Mouse (Mus musculus): ENCODE measurements around the gene S100a6. TPM values are rescaled to one million over a fixed set of nuclear protein-coding genes. Genes with fewer than 3 reads are reported as not detected.

Gene S100a6
- polyA plus RNA-seq, 1 experiment from 2014 or later: 46.9 TPM

DNA sequence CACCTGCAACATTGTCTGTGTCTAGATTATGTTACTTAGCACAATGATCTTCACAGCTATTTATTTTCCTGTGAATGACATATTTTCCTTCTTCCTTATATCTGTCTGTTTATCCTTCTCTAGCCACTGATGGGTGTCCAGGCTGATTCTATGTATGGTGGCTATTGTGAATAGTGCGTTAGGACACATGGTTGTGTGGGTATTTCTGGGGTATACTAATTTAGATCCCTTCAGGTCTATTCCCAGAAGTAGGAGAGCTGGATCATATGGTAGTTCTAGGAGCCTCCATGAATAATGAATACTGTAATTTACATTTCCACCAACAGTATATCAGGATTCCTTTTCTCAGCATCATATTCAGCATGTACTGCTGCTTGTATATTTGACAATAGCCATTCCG lies 37.1 kb downstream of the S100a6 start:
- H3K9ac ChIP-seq: no peak overlapping the region
- DNase-seq (ENCODE audit: low spot score): no peak
- H3K4me1 ChIP-seq (replicated peaks; ENCODE audit: control insufficient read depth, insufficient read depth, low read length): no peaks in the 10 kb centered on the region
- H3K4me3 ChIP-seq (replicated peaks; ENCODE audit: low read length): no peak overlapping the region
- H3K9me3 ChIP-seq (ENCODE audit: control insufficient read depth, low read length): no peaks in the 10 kb centered on the region
- H3K4me2 ChIP-seq (replicated peaks): no peak overlapping the region
- H3K27me3 ChIP-seq (ENCODE audit: control insufficient read depth, insufficient read depth, low read length): no peaks in the 10 kb centered on the region
- no peak for ATAC-seq (ENCODE audit: low FRiP score)
- 82% methylated on average over 2 of the region's 2 CpGs for WGBS
- no peak overlapping the region for H3K27ac ChIP-seq
- no peaks in the 10 kb centered on the region for H3K36me3 ChIP-seq (replicated peaks; ENCODE audit: control insufficient read depth, insufficient read depth)

- no peaks in the 10 kb centered on the region for H3K36me3 ChIP-seq (replicated peaks; ENCODE audit: control insufficient read depth, insufficient read depth)
- H3K27ac ChIP-seq: no peak overlapping the region
- no peak overlapping the region for H3K4me2 ChIP-seq (replicated peaks)
- no peaks in the 10 kb centered on the region for H3K27me3 ChIP-seq (ENCODE audit: control insufficient read depth, insufficient read depth, low read length)
- H3K4me1 ChIP-seq (replicated peaks; ENCODE audit: control insufficient read depth, insufficient read depth, low read length): no peaks in the 10 kb centered on the region
- 39% methylated on average over 5 of the region's 5 CpGs for WGBS
- DNase-seq (ENCODE audit: low spot score) (peak; percentile 94), ATAC-seq (ENCODE audit: low FRiP score) (peak; percentile 80)
- H3K4me3 ChIP-seq (replicated peaks; ENCODE audit: low read length): no peak overlapping the region
- H3K9ac ChIP-seq: no peak overlapping the region
- no peaks in the 10 kb centered on the region for H3K9me3 ChIP-seq (ENCODE audit: control insufficient read depth, low read length)
These were observed 40.3 kb downstream of the S100a6 start for GRCm38 (mm10) chr3:90652878-90653508.

- no peak within 1 kb of the TSS for H3K27ac ChIP-seq
- no peaks in the 10 kb centered on the region for H3K36me3 ChIP-seq (replicated peaks; ENCODE audit: control insufficient read depth, insufficient read depth)
- no peaks in the 10 kb centered on the region for H3K9me3 ChIP-seq (ENCODE audit: control insufficient read depth, low read length)
- H3K4me1 ChIP-seq (replicated peaks; ENCODE audit: control insufficient read depth, insufficient read depth, low read length): no peaks in the 10 kb centered on the region
- H3K9ac ChIP-seq: no peak within 1 kb of the TSS
- H3K4me2 ChIP-seq (replicated peaks): no peak within 1 kb of the TSS
- ATAC-seq (ENCODE audit: low FRiP score) (no peak), DNase-seq (ENCODE audit: low spot score) (no peak)
- H3K4me3 ChIP-seq (replicated peaks; ENCODE audit: low read length): no peak within 1 kb of the TSS
- H3K27me3 ChIP-seq (ENCODE audit: control insufficient read depth, insufficient read depth, low read length): no peaks in the 10 kb centered on the region
These were observed 41.0 kb downstream of the S100a6 start, which contains the start of gene S100a7a for GRCm38 (mm10) chr3:90653717-90654116. Gene S100a7a, plus strand, starts transcription at chr3:90654017.

- Histone ChIP-seq H3K4me3 (replicated peaks; ENCODE audit: low read length) (no peak overlapping the region), H3K9me3 (ENCODE audit: control insufficient read depth, low read length) (no peaks in the 10 kb centered on the region), H3K36me3 (replicated peaks; ENCODE audit: control insufficient read depth, insufficient read depth) (no peaks in the 10 kb centered on the region), H3K27ac (no peak overlapping the region), H3K4me2 (replicated peaks) (no peak overlapping the region), H3K9ac (no peak overlapping the region), H3K4me1 (replicated peaks; ENCODE audit: control insufficient read depth, insufficient read depth, low read length) (no peaks in the 10 kb centered on the region), H3K27me3 (ENCODE audit: control insufficient read depth, insufficient read depth, low read length) (no peaks in the 10 kb centered on the region)
- ATAC-seq (ENCODE audit: low FRiP score) (no peak), DNase-seq (ENCODE audit: low spot score) (no peak)
- 70% methylated on average over 4 of the region's 4 CpGs for WGBS
These were observed 44.7 kb downstream of the S100a6 start for GRCm38 (mm10) chr3:90657405-90657804.

DNA sequence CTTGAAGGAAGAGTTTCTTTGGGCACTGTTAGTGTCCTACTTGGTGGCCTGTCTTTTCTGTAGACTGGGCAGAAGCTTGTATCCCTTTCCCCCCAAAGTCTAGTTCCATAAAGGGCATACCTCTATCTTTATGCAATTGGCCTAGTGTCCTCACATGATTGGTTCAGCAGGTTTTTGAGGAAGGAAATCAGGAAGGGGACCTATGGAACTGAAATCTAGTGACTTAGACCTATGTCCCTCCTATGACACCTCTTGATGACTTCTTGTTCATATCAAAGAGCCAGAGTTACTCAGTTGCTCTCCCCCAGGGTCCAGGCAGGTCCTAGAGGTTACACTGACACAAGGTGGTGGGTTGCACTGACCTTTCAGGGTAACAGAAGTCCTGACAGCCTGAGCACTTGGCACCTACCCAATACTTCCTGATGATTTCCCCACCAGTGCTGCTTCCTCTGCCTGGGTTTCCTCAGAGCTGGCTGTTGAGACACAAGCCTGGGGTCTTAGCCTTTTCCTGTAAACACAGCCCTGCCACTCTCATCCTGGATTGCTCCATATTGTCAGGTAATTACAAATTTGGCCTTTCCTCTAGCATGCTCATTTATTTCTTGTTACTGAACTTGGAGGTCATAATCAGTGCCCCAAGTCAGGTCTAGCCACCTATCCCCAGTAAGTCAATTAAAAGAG lies 46.8 kb downstream of the S100a6 start:
- Histone ChIP-seq H3K27ac (no peak overlapping the region), H3K4me1 (replicated peaks; ENCODE audit: control insufficient read depth, insufficient read depth, low read length) (no peaks in the 10 kb centered on the region), H3K4me2 (replicated peaks) (no peak overlapping the region), H3K9me3 (ENCODE audit: control insufficient read depth, low read length) (no peaks in the 10 kb centered on the region), H3K9ac (no peak overlapping the region), H3K4me3 (replicated peaks; ENCODE audit: low read length) (no peak overlapping the region), H3K36me3 (replicated peaks; ENCODE audit: control insufficient read depth, insufficient read depth) (no peaks in the 10 kb centered on the region), H3K27me3 (ENCODE audit: control insufficient read depth, insufficient read depth, low read length) (no peaks in the 10 kb centered on the region)
- ATAC-seq (ENCODE audit: low FRiP score) (no peak), DNase-seq (ENCODE audit: low spot score) (no peak)

DNA sequence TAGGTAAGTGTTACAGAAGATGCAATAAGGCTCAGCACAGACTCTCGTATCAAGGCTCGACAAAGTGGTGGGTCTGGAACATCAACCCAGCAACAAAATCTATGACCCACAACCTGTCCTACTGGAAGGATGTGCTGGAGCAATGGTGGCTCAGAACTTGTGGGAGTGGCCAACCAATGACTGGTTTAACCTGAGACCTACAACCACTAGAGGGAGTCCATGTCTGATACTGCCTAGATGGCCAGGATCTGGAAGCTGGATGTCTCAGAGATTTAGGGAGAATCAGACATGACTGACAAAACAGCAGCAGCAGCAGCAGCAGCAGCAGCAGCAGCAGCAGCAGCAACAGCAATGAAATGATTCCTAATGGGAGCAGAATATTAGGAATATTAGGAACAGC lies 51.5 kb downstream of the S100a6 start:
- no peak overlapping the region for H3K9ac ChIP-seq
- H3K4me1 ChIP-seq (replicated peaks; ENCODE audit: control insufficient read depth, insufficient read depth, low read length): no peaks in the 10 kb centered on the region
- no peak for DNase-seq (ENCODE audit: low spot score)
- 90% methylated on average over 2 of the region's 2 CpGs for WGBS
- no peaks in the 10 kb centered on the region for H3K36me3 ChIP-seq (replicated peaks; ENCODE audit: control insufficient read depth, insufficient read depth)
- H3K4me2 ChIP-seq (replicated peaks): no peak overlapping the region
- H3K27me3 ChIP-seq (ENCODE audit: control insufficient read depth, insufficient read depth, low read length): no peaks in the 10 kb centered on the region
- no peak for ATAC-seq (ENCODE audit: low FRiP score)
- H3K9me3 ChIP-seq (ENCODE audit: control insufficient read depth, low read length): no peaks in the 10 kb centered on the region
- H3K4me3 ChIP-seq (replicated peaks; ENCODE audit: low read length): no peak overlapping the region
- no peak overlapping the region for H3K27ac ChIP-seq

DNA sequence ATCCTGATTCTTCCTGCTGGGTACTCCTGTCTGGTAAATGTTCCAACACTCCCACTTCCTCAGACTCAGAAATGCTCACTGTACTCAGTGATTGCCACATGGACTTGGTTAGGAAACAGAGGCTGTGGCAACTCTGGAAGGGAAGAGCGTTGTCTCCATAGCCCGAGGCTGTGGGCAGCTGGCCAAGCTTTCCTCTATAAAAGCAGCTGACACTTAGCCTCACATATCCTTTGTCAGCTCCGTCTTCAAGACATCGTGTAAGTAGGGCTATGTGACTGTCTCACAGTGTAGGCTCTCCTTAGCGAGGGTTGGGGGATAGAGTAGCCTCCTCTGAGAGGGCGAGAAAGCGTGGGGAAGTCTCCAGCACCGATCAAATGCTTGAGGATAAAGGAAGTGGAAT lies 56.2 kb downstream of the S100a6 start, which contains the start of gene S100a8:
TSS of gene S100a8 (plus strand) at position 133 of the 400 bp plus-strand sequence.
- Histone ChIP-seq H3K36me3 (replicated peaks; ENCODE audit: control insufficient read depth, insufficient read depth) (no peaks in the 10 kb centered on the region), H3K4me3 (replicated peaks; ENCODE audit: low read length) (no peak within 1 kb of the TSS), H3K9me3 (ENCODE audit: control insufficient read depth, low read length) (no peaks in the 10 kb centered on the region), H3K4me2 (replicated peaks) (no peak within 1 kb of the TSS), H3K27ac (no peak within 1 kb of the TSS), H3K9ac (no peak within 1 kb of the TSS), H3K27me3 (ENCODE audit: control insufficient read depth, insufficient read depth, low read length) (no peaks in the 10 kb centered on the region), H3K4me1 (replicated peaks; ENCODE audit: control insufficient read depth, insufficient read depth, low read length) (no peaks in the 10 kb centered on the region)
- 77% methylated on average over 8 of the region's 8 CpGs for WGBS
- ATAC-seq (ENCODE audit: low FRiP score): no peak
- DNase-seq (ENCODE audit: low spot score): no peak

Other genes with a start within 250 kb of the S100a6 start
- 24.1 and 24.8 TPM in 2 replicates for gene Slc27a3, start 222.9 kb upstream of the S100a6 start, polyA plus RNA-seq (2014; fragmentation: Nextera tagmentation; extraction: Ambion mirVana)
- gene Ints3, start 179.3 kb upstream of the S100a6 start, polyA plus RNA-seq (2014; fragmentation: Nextera tagmentation; extraction: Ambion mirVana): 32.2 and 36.0 TPM in 2 replicates
- 2.8 and 4.0 TPM in 2 replicates for gene Npr1, start 147.0 kb upstream of the S100a6 start, polyA plus RNA-seq (2014; fragmentation: Nextera tagmentation; extraction: Ambion mirVana)
- gene Ilf2, start 136.8 kb upstream of the S100a6 start, polyA plus RNA-seq (2014; fragmentation: Nextera tagmentation; extraction: Ambion mirVana): 228 and 235 TPM in 2 replicates
- gene Snapin, start 121.8 kb upstream of the S100a6 start, polyA plus RNA-seq (2014; fragmentation: Nextera tagmentation; extraction: Ambion mirVana): 86.8 and 94.0 TPM in 2 replicates
- gene Chtop, start 103.4 kb upstream of the S100a6 start, polyA plus RNA-seq (2014; fragmentation: Nextera tagmentation; extraction: Ambion mirVana): 122 and 126 TPM in 2 replicates
- 19.8 TPM in 2 replicates for gene S100a1, start 98.5 kb upstream of the S100a6 start, polyA plus RNA-seq (2014; fragmentation: Nextera tagmentation; extraction: Ambion mirVana)
- gene S100a13, start 98.4 kb upstream of the S100a6 start, polyA plus RNA-seq (2014; fragmentation: Nextera tagmentation; extraction: Ambion mirVana): 11.9 TPM in 2 replicates
- gene S100a14, start 86.0 kb upstream of the S100a6 start, polyA plus RNA-seq (2014; fragmentation: Nextera tagmentation; extraction: Ambion mirVana): not detected in 2 replicates
- 37.8 and 40.3 TPM in 2 replicates for gene S100a16, start 75.6 kb upstream of the S100a6 start, polyA plus RNA-seq (2014; fragmentation: Nextera tagmentation; extraction: Ambion mirVana)
- 2.4 and 3.4 TPM in 2 replicates for gene S100a3, start 52.3 kb upstream of the S100a6 start, polyA plus RNA-seq (2014; fragmentation: Nextera tagmentation; extraction: Ambion mirVana)
- gene S100a2, start 22.6 kb upstream of the S100a6 start, polyA plus RNA-seq (2014; fragmentation: Nextera tagmentation; extraction: Ambion mirVana): not detected in 2 replicates
- not detected in 2 replicates for gene Gm42674, start 11.0 kb upstream of the S100a6 start, polyA plus RNA-seq (2014; fragmentation: Nextera tagmentation; extraction: Ambion mirVana)
- gene S100a4, start 9.1 kb upstream of the S100a6 start, polyA plus RNA-seq (2014; fragmentation: Nextera tagmentation; extraction: Ambion mirVana): 1.2 and 1.6 TPM in 2 replicates
- gene S100a5, start 4.4 kb upstream of the S100a6 start, polyA plus RNA-seq (2014; fragmentation: Nextera tagmentation; extraction: Ambion mirVana): not detected in 2 replicates
- gene S100a7a, start 41.1 kb downstream of the S100a6 start, polyA plus RNA-seq (2014; fragmentation: Nextera tagmentation; extraction: Ambion mirVana): not detected in 2 replicates
- gene S100a8, start 56.1 kb downstream of the S100a6 start, polyA plus RNA-seq (2014; fragmentation: Nextera tagmentation; extraction: Ambion mirVana): 7.9 and 10.6 TPM in 2 replicates
- 8.2 and 8.4 TPM in 2 replicates for gene S100a9, start 82.8 kb downstream of the S100a6 start, polyA plus RNA-seq (2014; fragmentation: Nextera tagmentation; extraction: Ambion mirVana)
- gene Pglyrp4, start 114.0 kb downstream of the S100a6 start, polyA plus RNA-seq (2014; fragmentation: Nextera tagmentation; extraction: Ambion mirVana): not detected in 2 replicates
- not detected in 2 replicates for gene Gm5849, start 165.0 kb downstream of the S100a6 start, polyA plus RNA-seq (2014; fragmentation: Nextera tagmentation; extraction: Ambion mirVana)